Mouse (Mus musculus): ENCODE measurements around the gene Etv6. TPM values are rescaled to one million over a fixed set of nuclear protein-coding genes. Genes with fewer than 3 reads are reported as not detected.

Etv6 gene
- polyA plus RNA-seq, 1 experiment from 2014 or later, result 11.7 TPM

DNA sequence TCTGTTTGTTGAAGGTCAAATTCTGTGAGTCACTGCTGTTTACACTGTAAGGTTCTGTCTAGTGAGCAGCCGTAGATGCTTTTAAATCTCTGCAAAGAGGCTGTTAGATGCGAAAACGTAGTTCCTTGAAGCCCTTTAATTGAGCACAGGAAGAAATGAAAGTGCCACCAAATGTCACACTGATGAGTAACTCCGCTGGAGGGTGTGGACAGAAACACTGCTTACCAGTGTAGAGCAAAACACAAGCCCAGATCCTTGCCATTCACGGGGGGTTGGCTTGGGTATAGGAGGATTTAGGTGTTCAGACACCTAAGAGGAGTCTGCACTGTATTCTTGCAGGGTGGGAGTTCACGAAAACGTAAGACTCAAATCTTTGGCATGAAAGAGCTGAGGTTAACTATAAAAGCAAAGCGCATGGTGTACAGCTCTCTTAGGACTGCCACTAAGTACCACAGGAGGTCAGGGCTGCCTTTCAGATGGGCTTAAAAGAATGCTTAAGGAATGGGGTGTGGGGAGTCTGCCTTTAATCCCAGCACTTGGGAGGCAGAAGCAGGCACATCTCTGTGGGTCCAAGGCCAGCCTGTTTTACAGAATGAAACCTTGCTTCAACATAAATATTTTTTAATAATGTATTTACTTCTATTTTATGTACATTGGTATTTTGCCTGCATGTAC lies 216.7 kb downstream of the Etv6 start:
- peaks cover 15% of the 10 kb centered on the region for H3K36me3 ChIP-seq
- ATAC-seq (ENCODE audit: insufficient number of reproducible peaks, low FRiP score, low TSS enrichment, low read depth), result no peak
- H3K4me2 ChIP-seq, result no peak overlapping the region
- no peaks in the 10 kb centered on the region for H3K27me3 ChIP-seq
- peaks cover 7% of the 10 kb centered on the region; the same call in 1 of the 2 replicates for H3K4me1 ChIP-seq
- H3K4me3 ChIP-seq, result no peak overlapping the region
- 80% methylated on average over 8 of the region's 8 CpGs for WGBS
- H3K27ac ChIP-seq, result no peak overlapping the region
- no peaks in the 10 kb centered on the region for H3K9me3 ChIP-seq
- no peak overlapping the region for H3K9ac ChIP-seq

DNA sequence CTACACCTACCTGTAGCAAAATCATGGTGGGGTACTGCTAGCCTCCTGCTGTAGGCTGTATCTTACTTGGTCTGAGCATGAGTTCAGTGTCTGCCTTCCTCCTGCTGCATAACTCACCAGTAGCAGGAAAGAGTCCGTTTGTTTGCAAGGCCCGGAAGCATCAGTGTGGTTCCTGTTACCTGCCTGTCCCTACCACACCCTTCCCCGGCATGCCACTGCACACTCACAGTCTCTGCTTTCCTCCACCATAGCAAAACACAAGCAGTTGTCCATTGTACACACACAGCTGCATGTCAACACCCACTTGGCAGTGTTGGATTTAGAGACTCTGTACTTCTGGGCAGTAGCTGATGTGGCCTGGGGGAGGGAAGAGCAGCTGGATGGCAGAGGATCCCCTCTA lies 220.9 kb downstream of the Etv6 start:
- peaks cover 11% of the 10 kb centered on the region; the same call in 1 of the 2 replicates for H3K4me1 ChIP-seq
- peaks cover 6% of the 10 kb centered on the region for H3K36me3 ChIP-seq
- H3K9me3 ChIP-seq, result no peaks in the 10 kb centered on the region
- H3K4me2 ChIP-seq, result no peak overlapping the region
- ATAC-seq (ENCODE audit: insufficient number of reproducible peaks, low FRiP score, low TSS enrichment, low read depth), result no peak
- H3K27ac ChIP-seq, result no peak overlapping the region
- H3K9ac ChIP-seq, result no peak overlapping the region
- WGBS, result 75% methylated on average over 3 of the region's 3 CpGs
- H3K4me3 ChIP-seq, result no peak overlapping the region
- H3K27me3 ChIP-seq, result no peaks in the 10 kb centered on the region

DNA sequence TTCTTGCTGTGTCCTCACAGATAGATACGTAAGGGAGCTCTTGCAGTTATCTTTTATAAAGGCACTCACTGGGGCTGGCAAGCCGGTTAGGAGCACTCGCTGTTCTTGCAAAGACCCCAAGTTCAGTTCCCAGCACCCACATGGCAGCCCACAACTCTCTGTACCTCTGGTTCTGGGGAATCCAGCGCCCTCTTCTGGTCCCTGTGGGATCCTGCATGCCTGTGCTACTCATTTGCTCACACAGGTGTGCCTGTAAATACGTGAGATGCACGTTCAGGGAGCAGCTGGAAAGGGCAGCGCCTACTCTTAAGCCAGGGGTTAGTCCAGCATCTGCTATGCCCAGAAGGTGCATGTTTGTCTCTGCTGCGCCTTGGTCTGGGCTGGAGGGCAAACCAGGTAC lies 224.4 kb downstream of the Etv6 start:
- H3K9ac ChIP-seq, result no peak overlapping the region
- WGBS, result 91% methylated on average over 8 of the region's 8 CpGs
- H3K36me3 ChIP-seq, result peaks cover 34% of the 10 kb centered on the region
- H3K4me1 ChIP-seq, result peaks cover 15% of the 10 kb centered on the region; the same call in 1 of the 2 replicates
- ATAC-seq (ENCODE audit: insufficient number of reproducible peaks, low FRiP score, low TSS enrichment, low read depth), result no peak
- H3K4me2 ChIP-seq, result no peak overlapping the region
- H3K4me3 ChIP-seq, result no peak overlapping the region
- no peaks in the 10 kb centered on the region for H3K9me3 ChIP-seq
- H3K27ac ChIP-seq, result no peak overlapping the region
- H3K27me3 ChIP-seq, result no peaks in the 10 kb centered on the region

DNA sequence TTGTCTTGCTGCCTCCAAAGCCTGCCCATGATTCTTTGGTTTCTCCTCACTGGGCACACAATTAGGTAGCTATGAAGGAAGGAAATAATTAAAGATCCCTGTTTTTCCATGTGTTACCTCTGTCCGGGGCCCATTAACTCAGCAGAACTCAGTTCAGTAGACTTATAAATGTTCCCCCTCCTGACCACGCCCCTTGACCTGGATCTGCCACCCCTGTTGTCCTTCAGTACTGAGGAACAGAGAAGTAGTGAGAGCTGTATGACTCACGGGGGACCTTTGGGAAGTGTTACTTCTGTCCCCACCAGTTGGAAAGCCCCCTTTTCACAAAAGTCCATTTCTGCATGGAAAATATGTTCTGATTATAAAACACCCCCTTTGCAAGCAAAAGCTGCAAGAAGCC lies 226.4 kb downstream of the Etv6 start:
- Histone ChIP-seq H3K9ac (no peak overlapping the region), H3K27me3 (no peaks in the 10 kb centered on the region), H3K4me3 (no peak overlapping the region), H3K36me3 (peaks cover 53% of the 10 kb centered on the region), H3K9me3 (no peaks in the 10 kb centered on the region), H3K27ac (no peak overlapping the region; the same call in 1 of the 2 replicates), H3K4me2 (no peak overlapping the region), H3K4me1 (peaks cover 8% of the 10 kb centered on the region; the same call in 1 of the 2 replicates)
- WGBS, result 53% methylated on average over 3 of the region's 3 CpGs
- no peak for ATAC-seq (ENCODE audit: insufficient number of reproducible peaks, low FRiP score, low TSS enrichment, low read depth)

DNA sequence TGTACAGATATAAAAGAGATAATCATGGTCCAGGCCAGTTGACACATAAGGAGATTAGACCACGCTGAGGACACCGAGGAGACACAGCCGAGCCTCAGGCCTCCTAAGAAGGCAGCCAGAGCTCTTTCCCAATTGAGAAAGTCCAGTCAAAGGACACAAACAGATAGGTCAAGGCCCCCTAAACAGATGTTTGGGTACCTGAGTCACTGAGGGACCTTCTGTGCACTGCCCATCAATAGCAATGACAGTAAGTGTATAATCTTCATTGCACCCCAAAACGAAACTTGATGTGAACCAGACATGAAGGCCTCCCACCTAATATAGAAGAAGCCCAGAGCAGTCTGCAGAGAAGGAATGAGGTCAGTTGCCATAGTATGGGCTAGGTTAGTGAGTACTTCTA lies 226.9 kb downstream of the Etv6 start:
- 87% methylated on average over 4 of the region's 4 CpGs for WGBS
- no peaks in the 10 kb centered on the region for H3K27me3 ChIP-seq
- H3K9me3 ChIP-seq, result no peaks in the 10 kb centered on the region

DNA sequence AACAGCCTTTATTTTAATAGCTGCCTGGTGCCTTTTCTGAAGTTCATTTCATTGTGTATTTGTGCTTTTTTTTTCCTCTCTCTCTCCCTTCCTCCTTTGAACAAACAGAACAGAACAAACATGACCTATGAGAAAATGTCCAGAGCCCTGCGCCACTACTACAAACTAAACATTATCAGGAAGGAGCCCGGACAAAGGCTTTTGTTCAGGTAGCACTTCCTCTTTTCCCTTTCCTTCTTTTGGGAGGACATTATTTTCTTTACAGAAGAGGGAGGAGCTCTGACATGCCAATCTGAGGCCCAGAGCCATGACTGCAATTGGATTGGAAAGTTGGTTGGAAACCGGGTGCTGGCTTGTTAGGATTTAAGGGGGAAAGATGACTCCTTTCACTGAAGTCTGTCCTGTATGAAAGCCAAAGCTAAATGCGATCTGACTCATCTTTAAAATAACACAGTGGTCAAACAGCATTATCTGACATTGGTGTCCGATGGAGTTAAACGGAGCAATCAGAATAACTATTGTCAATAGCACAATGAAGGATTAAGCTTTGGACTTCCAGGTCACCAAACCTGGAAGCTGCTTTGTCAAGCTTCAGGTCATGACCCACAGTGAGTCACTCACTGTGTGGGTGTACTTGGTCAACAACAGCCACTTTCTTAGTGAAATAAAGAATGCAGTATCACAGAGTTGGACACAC lies 227.6 kb downstream of the Etv6 start:
- no peak for ATAC-seq (ENCODE audit: insufficient number of reproducible peaks, low FRiP score, low TSS enrichment, low read depth)
- Histone ChIP-seq H3K4me3 (no peak overlapping the region), H3K27me3 (no peaks in the 10 kb centered on the region), H3K36me3 (peaks cover 57% of the 10 kb centered on the region), H3K4me2 (no peak overlapping the region), H3K9ac (no peak overlapping the region), H3K4me1 (peaks cover 7% of the 10 kb centered on the region; the same call in 1 of the 2 replicates), H3K9me3 (no peaks in the 10 kb centered on the region), H3K27ac (no peak overlapping the region)
- 95% methylated on average over 6 of the region's 6 CpGs for WGBS

More for the DNA sequence above, 226.9 kb downstream of the Etv6 start:
- H3K4me1 ChIP-seq, result peaks cover 7% of the 10 kb centered on the region; the same call in 1 of the 2 replicates
- no peak overlapping the region for H3K9ac ChIP-seq
- no peak overlapping the region for H3K4me3 ChIP-seq
- H3K36me3 ChIP-seq, result peaks cover 57% of the 10 kb centered on the region
- no peak overlapping the region for H3K4me2 ChIP-seq
- ATAC-seq (ENCODE audit: insufficient number of reproducible peaks, low FRiP score, low TSS enrichment, low read depth), result no peak
- H3K27ac ChIP-seq, result no peak overlapping the region; the same call in 1 of the 2 replicates

DNA sequence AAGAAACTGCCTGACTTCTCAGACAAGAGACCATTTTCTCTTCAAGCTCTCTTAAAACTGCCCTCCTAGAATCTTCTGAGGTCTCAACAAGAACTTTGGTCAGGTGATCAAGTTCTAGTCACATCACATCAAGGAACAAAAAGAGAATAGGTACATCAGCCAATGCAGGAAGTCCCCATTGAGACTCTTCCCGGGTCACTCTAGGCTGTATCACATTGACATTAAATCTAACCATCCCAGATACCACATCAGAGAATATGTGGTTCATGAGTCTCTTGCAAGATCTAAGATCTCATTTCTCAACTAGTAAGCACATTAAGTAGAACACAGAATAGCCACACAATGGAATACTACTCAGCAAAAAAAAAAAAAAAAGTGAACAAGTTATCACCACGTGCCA lies 238.4 kb downstream of the Etv6 start:
- ATAC-seq (ENCODE audit: insufficient number of reproducible peaks, low FRiP score, low TSS enrichment, low read depth), result no peak
- H3K9ac ChIP-seq, result no peak overlapping the region
- WGBS, result 89% methylated on average over 2 of the region's 2 CpGs

DNA sequence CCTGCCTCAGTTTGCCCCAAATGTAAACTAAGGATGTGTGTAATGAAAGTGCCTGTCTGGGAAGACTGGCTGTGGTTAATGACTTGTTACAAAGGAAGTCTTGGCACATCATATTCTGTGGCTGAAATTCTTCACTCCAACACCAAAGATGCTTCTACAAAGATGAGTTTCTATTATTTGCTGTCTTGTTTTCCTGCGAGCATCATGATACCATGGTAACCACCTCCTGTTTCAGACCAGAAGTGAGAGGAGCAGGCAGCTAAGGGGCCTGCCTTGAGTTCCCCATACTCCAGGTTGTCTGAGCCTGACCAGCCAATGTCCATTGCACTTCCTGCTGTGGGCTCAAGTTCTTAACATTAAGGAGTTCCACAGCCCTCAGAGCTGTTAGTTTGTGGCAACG lies 241.5 kb downstream of the Etv6 start:
- no peak for ATAC-seq (ENCODE audit: insufficient number of reproducible peaks, low FRiP score, low TSS enrichment, low read depth)
- Histone ChIP-seq H3K36me3 (0 out of 2 replicates have a peak, but pooled peaks cover under 1% of the 10 kb centered on the region), H3K9ac (no peak overlapping the region), H3K4me1 (no peaks in the 10 kb centered on the region), H3K27me3 (no peaks in the 10 kb centered on the region), H3K9me3 (no peaks in the 10 kb centered on the region), H3K4me3 (no peak overlapping the region), H3K4me2 (no peak overlapping the region), H3K27ac (no peak overlapping the region)
- WGBS, result 62% methylated on average over 2 of the region's 2 CpGs

More for the DNA sequence above, 238.4 kb downstream of the Etv6 start:
- H3K4me3 ChIP-seq, result no peak overlapping the region
- H3K36me3 ChIP-seq, result peaks cover 7% of the 10 kb centered on the region; the same call in 1 of the 2 replicates
- H3K27ac ChIP-seq, result no peak overlapping the region
- no peaks in the 10 kb centered on the region for H3K4me1 ChIP-seq
- H3K4me2 ChIP-seq, result no peak overlapping the region
- no peaks in the 10 kb centered on the region for H3K9me3 ChIP-seq
- H3K27me3 ChIP-seq, result no peaks in the 10 kb centered on the region

DNA sequence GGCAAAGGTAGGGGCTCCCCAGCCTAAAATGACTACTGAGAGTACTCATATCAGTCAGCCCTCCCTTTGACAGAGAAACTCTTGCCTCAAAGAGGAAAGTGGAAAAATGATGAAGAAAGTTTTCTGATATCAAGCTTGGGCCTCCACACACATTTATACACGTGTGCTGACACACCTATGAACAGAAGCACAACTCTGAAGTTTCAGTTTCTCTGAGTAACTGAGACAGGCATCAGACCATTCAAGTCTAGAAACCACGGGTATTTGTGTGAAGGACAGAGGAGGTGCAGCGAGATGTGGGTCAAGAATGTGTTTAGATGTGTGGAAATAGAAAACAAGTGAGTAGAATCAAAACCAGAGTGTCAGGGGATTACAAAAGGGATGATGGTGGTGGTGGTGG lies 246.6 kb downstream of the Etv6 start:
- ATAC-seq (ENCODE audit: insufficient number of reproducible peaks, low FRiP score, low TSS enrichment, low read depth), result no peak
- Histone ChIP-seq H3K27me3 (no peaks in the 10 kb centered on the region), H3K9ac (no peak overlapping the region), H3K4me1 (no peaks in the 10 kb centered on the region), H3K9me3 (no peaks in the 10 kb centered on the region), H3K4me3 (no peak overlapping the region), H3K36me3 (no peaks in the 10 kb centered on the region), H3K27ac (no peak overlapping the region), H3K4me2 (no peak overlapping the region)
- 80% methylated on average over 3 of the region's 3 CpGs for WGBS

DNA sequence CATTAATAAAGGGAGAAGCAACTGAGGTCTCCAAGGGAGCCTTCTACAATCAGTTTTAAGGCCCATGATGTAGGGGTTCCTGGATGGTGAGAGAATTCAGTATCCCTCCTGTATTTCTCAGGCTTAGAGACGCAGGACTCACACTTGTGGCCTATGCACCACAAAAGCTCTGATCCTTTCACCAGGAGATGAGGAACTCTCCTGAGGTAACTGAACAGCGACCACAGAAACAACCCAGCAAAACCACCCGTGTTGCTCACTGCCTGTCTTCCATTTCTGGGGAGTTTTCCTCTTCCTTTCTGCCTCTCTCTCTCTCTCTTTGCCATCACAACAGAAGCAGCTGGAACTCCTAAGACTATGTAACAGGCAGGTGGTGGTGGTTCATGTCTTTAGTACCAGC lies 256.3 kb downstream of the Etv6 start:
- WGBS, result 82% methylated on average over 3 of the region's 3 CpGs
- H3K27me3 ChIP-seq, result no peaks in the 10 kb centered on the region

DNA sequence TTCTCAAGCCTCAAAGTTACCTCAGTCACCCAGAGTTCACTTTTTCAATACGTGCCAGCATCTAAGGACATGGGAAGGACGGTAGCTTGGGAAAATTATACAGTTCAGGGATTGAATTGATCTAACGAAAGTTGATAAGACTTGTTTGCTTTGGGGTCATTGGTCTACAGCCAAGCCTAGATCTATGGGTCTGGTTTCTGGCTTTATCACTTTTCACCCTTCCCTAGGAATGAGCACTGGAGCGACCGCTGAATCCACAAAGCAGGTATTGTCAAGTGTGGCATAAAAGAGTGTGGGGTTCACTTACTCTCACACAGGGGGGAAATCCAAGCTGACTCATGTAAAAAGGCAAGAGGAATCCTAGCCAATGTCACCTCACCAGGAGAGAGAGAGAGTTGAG lies 256.9 kb downstream of the Etv6 start:
- Histone ChIP-seq H3K4me2 (no peak overlapping the region), H3K9me3 (no peaks in the 10 kb centered on the region), H3K4me1 (peaks cover 6% of the 10 kb centered on the region; the same call in 1 of the 2 replicates), H3K36me3 (no peaks in the 10 kb centered on the region), H3K9ac (no peak overlapping the region), H3K27me3 (no peaks in the 10 kb centered on the region), H3K4me3 (no peak overlapping the region), H3K27ac (no peak overlapping the region)
- no peak for ATAC-seq (ENCODE audit: insufficient number of reproducible peaks, low FRiP score, low TSS enrichment, low read depth)
- WGBS, result 88% methylated on average over 5 of the region's 5 CpGs

More for the DNA sequence above, 256.3 kb downstream of the Etv6 start:
- Histone ChIP-seq H3K4me2 (no peak overlapping the region), H3K4me1 (peaks cover 6% of the 10 kb centered on the region; the same call in 1 of the 2 replicates), H3K9ac (no peak overlapping the region), H3K9me3 (no peaks in the 10 kb centered on the region), H3K36me3 (no peaks in the 10 kb centered on the region), H3K27ac (no peak overlapping the region), H3K4me3 (no peak overlapping the region)
- no peak for ATAC-seq (ENCODE audit: insufficient number of reproducible peaks, low FRiP score, low TSS enrichment, low read depth)
